Mouse (Mus musculus) frontal cortex, postnatal 10 days (tissue): Measurements from ENCODE around the gene Stim1.
"Not testable (repeated sequence)": the region's sequence is repeated elsewhere in the genome, so short reads cannot be mapped to it uniquely, and the experiment has no call there.

Experiments used
- DNase-seq, 2 experiments: peaks; one replicate each; pipeline ENCODE4 v3.0.0; 2022; ENCODE audit warnings: low spot score in 2 of 2, mixed read lengths in 1 of 2

Stim1 gene

DNA sequence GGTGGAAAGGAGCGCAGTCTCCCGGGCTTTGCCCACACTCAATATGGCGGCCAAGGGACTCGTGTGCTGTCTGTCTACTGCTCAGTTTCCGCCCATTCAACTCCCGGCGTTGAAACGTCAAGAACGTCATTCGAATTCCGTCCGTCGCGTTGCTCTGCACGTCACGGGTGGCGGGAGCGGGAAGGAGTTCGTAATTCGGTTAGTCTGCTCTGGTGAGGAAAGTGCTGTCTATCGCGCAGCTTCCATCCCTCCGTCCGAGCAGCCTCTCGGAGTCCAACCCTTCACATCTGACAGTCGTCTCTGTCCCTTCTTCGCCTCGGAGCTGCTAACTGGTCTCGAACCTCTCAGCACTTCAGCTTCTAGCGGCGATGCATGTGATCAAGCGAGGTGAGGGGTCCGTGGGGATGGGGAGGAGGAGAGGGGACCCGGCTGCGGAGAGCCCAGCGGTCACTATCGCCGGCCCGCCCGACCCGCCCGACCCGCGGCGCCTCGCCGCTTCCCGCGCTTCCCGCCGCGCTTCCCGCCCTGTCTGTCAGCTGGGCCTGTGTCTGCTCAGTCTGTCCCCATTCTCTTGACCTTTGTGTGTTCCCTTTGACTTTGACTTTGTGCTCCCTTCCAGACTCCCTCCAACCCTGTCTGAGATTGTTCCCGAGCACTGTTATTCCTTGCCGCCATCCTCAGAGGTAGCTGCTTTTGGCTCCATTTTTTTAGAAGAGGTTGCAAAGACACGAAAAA lies 174.2 kb downstream of the Stim1 start, which contains the start of gene Rrm1:
TSS of gene Rrm1 (plus strand) at position 39 of the 735 bp plus-strand sequence.
- DNase-seq = peak; percentile 94

DNA sequence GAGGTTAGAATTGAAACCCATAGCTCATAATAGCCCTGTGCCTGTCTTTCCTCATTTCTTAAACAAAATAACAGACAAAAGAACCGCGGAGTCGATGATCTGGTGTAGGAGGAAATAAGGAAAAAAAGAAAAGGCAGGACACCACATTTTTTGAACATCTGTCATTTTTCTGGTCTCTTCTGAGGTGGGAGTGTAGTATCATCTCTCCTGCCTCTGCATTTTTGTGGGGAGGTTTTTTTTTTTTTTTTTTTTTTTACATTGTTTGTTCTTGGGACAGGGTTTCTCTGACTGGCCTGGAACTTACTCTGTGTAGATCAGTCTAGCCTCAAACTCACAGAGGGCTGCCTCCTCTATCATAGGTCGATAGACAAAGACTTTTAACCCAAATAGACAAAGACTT lies 174.8 kb downstream of the Stim1 start:
- DNase-seq = no peak

DNA sequence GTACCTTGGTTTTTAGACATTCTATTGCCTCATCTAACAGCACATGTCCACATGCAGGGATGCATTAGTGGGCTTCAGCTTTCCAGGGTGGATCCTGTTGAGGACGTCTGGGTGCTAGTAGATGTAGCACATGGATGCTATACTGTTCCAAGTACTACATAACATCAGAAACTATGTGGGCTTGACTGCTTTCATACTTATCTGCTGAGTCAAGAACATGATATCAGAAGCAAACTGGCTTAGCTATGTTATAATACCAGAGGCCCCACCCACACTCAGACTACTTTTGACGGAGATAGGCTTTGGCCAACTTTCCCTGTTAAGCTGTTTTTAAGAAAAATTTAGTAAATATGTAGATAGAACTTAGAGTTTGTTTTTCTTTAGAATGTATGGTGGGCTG lies 176.7 kb downstream of the Stim1 start:
- no peak for DNase-seq

DNA sequence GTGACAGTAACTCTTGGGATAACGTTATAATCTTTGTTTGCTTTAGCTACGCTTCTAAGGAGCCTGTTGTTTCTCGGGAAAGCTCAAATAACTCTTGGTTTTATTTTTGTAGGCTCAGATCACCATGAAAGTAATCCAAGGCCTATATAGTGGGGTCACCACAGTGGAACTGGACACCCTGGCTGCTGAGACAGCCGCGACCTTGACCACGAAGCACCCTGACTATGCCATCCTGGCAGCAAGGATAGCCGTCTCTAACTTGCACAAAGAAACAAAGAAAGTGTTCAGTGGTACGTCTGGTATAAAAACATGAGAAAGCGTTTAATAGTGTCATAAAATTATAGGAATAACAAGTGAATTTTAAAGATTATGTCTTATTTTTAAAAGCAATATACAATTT lies 178.8 kb downstream of the Stim1 start:
- DNase-seq = no peak

DNA sequence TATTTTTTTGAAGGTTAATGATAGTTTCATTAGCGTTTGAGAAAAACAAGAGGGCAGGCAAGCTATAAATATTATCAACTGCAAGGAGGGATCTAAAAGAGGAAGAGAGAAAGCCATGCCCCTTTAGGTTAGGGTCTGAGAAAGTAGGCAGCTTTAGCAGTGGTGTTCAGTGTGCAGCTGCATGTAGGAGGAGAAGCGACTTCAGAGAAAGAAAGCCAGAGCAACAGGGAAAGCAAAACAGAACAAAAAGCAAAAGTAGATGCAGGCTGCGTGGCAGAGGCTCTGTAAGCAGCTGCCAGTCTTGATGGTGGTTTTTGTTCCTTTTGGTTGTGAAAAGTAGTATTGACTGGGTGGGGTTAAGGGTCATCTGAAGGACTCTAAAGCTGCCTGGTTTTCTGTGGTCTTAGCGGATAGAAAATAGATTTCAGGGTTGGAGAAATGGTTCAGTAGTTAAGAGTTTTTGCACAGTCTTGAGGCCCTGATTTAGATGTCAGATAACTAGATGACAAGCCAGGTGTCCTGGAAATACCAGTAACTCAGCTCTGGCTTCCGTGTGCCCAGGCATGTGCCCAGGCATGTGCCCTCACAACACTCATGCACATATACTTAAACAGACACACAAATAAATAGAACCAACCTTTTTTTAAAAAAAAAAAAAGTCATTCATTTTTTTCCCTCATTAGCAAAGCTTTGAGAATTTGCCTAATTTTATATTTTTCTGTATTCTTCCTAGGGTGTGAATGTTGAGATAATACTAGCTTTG lies 191.2 kb downstream of the Stim1 start:
- no peak for DNase-seq

DNA sequence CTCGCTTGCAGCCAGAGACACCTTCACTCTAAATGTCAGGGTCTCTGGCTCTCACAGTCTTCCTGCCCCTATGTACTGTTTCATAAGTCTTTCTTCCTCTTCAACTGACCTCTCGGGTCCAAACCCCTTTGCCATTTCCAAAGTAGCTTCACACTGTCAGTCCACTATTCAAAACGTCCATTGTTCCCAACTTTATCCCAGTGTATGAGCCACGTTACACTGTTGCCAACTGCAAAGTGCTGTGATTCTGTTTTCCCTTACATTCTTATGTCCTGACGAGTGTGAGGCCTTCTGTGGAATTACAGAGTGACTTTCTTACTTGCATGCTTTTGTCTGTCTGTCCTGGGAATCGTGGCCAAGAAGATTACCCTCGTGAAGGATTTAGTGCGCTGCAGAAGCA lies 200.0 kb downstream of the Stim1 start:
- no peak for DNase-seq

DNA sequence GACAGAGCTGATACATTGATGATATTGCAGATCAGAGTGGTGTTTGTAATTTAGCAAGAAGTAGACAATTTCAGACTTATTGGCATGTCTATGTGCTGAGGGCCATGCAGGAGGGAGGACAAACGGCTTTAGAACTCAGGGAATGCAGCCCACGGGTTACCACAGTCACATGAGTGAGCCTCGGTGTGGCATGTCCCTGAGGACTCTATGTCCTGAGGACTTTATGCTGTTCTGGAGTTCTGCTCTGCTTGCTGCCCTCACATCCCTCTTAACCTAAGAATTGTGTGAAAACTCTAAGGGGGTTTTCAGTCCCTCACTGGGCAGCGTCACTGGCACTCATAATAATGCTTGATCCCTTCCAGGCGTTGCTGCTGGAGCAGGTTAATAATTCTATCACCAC lies 205.1 kb downstream of the Stim1 start:
- no peak for DNase-seq

DNA sequence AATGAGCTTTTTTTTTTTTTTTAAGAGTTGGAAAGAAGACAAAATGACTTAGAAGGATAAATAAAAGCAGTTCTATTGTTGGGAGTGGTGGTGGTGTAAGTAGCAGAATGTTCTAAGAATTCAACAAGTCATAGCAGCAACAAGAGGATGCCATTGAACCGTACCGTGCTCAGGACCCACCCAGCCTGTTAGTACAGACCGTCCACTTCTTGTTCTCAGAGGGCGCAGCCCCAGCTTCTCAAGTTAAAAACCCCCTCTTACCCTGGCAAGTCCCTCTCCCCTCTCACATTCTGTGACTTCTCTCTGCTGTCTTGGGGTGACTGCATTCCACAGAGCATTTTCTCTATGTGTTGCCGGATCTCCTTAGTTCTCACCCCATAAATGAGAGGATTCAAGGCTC lies 209.0 kb downstream of the Stim1 start:
- DNase-seq = no peak

DNA sequence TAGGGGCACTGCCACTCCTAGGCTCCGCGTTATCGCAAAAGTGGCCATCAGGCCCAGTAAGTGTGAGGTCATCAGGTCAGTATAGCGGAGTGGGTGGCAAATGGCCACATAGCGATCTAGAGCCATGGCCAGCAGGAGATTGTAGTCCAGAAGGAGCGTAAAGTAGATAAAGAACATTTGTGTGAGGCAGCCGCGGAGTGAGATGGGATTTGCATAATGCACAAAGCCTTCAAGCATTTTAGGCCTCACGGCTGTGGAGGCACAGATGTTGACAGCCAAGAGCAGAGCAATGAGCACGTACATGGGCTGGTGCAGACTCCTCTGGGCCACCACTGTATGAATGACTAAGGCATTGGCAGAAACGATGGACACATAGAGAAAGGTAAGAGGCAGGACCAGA lies 209.8 kb downstream of the Stim1 start:
- DNase-seq = no peak

DNA sequence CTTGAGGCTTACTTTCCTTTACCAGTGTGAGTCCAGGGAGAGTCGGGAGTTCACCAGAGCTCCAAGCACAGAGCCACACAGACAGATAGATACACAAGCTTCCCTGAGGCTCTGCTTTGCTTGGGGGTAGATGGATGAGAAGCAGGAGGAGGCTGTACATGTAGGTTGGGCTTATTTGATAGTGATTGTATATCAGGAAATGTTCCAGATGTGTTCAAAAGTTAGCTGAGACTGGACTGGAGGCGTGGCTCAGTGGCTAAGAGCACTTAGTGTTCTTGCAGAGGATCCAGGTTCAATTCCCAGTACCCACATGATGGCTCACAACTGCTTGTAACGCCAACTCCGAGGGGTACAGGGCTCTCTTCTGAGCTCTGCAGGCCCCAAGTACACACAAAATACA lies 210.8 kb downstream of the Stim1 start:
- no peak for DNase-seq

DNA sequence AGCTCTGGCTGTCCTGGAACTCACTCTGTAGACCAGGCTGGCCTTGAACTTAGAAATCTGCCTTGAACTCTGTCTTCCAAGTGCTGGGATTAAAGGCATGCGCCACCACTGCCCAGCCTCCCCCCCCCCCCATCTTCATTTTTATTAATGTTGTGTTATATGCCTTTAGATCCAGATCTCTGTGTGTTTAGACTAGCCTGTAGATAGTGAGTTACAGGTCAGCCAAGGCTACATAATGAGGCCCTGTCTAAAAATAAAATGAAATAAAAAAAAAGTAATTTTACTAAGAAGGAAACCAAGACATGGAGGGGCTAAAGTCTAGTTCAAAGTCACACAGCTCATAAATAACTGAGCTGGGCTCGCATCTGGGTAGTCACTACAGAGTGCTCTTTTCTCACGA lies 211.3 kb downstream of the Stim1 start:
- DNase-seq = no peak

DNA sequence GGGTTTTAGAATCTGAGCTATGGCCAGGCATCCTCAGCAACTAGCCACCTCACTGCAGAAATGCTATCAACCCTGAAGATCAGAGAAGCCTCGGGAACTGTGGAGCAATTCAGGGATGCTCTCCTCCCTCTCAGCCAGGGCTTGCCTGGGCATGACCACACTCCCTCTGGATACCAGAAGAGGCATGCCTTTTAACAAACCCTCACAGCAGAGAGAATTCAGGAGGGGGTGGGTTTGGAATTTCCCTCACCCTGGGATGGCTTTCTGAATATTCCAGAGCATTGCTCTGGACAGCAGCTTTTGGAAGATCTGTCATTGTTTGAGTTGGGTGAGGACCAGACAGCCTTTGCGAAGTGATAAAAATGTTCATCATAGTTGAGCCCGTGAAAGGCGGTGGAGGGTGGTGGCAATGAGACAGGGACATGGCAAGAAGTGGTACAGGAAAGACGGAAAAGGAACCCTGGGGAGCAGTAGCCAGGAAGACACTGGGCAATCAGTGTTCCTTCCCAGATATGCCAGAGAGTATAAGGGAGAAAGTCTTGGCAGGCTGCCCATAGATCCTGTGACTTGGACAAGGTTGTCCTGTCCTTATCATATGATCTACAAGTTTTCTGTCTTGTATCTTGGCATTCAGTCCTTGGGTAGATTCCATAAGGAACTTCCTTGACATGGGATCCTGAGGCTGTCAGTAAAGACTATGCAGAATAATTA lies 211.9 kb downstream of the Stim1 start:
- DNase-seq = no peak

DNA sequence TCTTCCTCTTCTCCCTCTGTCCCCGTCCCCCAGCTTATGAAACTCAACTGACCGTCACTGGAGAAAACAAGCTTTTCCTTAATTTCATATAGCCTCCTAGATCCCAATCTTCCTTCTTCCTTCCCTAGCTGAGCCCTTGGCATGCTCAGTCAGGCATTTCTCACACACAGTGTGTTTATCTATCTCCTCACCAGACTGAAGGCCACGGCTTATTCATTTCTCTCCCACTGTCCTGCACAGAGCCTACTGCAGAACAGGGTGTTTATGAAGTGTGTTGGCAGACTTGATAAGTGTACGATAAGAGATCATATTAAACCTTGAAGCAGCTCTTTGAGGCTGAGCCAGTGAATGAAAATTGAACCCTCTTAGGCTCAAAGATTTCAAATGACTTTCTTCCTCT lies 213.2 kb downstream of the Stim1 start:
- no peak for DNase-seq

DNA sequence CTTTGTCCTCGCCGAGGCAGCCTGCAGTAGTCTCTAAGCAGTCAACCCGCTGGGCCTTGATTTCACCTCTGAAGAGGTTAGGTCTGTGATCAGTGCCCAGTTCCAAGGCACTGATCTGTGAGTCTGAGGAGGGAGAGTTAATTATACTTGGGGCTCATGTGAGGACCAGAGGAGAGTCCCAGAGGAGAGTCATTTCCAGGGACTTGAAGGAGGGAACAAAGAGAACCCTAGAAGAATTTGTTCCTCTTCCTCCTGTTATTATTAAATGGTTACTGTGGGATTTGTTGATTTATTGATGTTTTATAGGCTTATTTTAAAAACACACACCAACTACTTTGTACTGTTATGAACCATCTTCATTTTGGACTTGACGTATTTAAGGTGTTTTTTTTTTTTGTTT lies 214.0 kb downstream of the Stim1 start, which contains the start of gene Olfr543:
TSS of gene Olfr543 (minus strand) at position 101 of the 400 bp plus-strand sequence.
- no peak for DNase-seq

DNA sequence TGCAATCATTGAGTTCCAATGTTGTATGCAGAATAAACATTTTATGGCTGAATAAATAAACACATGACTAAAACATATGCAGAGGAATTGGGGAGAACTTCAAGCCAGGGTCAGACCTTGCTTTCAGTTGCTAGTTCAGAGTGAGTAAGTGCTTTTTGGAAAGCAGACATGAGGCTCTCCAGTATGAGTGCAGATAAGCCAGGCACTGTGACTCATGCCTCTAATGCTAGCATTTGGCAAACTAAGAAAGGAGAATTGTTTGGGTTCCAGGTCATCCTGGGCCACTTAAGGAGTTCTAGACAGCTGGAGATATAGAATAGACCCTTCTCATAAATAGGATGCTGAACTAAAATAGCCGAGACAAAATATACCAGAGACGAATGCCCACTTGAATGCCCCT lies 216.1 kb downstream of the Stim1 start:
- DNase-seq = no peak

DNA sequence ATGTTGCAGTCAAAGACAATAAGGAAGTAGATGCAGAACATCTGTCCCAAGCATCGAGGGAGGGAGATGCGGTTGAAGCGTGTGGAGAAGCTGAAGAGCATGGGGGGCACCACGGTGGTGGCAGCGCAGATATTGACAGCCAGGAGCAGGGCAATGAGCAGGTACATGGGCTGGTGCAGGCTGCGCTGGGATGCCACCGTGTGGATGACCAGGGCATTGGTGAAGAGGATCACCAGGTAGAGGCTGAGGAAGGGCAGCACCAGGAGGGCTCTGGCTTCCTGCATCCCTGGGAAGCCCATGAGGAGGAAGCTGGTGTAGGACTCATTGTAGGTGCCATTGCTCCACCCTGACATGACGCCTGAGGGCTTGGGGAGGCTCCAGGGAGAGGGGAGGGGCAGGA lies 217.2 kb downstream of the Stim1 start:
- not testable (repeated sequence) for DNase-seq

DNA sequence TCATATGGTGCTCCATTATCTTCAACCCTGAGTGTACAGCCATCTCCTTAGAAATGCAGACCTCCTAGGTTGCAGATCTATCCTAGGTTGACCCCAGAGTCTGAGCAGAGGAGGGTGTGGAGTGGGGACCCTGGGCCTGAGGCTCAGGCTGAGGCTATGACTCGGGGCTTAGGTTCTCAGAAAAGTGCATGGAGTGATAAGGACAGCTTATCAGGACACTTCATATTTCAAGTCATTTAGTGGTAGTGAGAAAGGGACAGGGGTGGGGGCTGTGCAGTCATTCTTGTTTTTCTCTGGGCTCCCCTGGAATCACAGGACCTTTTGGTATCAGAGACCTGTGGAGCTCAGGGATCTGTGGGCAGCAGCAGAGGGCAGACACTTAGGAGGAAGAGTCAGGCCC lies 218.5 kb downstream of the Stim1 start:
- no peak for DNase-seq
